Mouse (Mus musculus) thymus, postnatal 4 days (tissue): Measurements from ENCODE around the gene Tsc2.

ENCODE experiments used
- DNase-seq: peaks from one replicate; pipeline ENCODE4 v3.0.0; 2021

Tsc2 gene

GRCm38 (mm10) chr17:24604557-24604956 lies 27.9 kb downstream of the Tsc2 start:
- DNase-seq = no peak

- no peak for DNase-seq
Observed at GRCm38 (mm10) chr17:24603961-24604360, 28.5 kb downstream of the Tsc2 start.

GRCm38 (mm10) chr17:24600502-24600901 lies 31.9 kb downstream of the Tsc2 start:
- DNase-seq = no peak

GRCm38 (mm10) chr17:24597989-24598388 lies 34.4 kb downstream of the Tsc2 start:
- DNase-seq = no peak

- DNase-seq = no peak
Observed at GRCm38 (mm10) chr17:24596471-24597183, 35.8 kb downstream of the Tsc2 start.

- no peak for DNase-seq
Observed at GRCm38 (mm10) chr17:24596073-24596466, 36.4 kb downstream of the Tsc2 start.

- no peak for DNase-seq
Observed at GRCm38 (mm10) chr17:24595126-24596072, 37.0 kb downstream of the Tsc2 start.

GRCm38 (mm10) chr17:24593992-24594890 lies 38.2 kb downstream of the Tsc2 start:
- no peak for DNase-seq

GRCm38 (mm10) chr17:24593248-24593647 lies 39.2 kb downstream of the Tsc2 start:
- no peak for DNase-seq

GRCm38 (mm10) chr17:24591695-24592094 lies 40.7 kb downstream of the Tsc2 start:
- no peak for DNase-seq

- no peak for DNase-seq
Observed at GRCm38 (mm10) chr17:24590943-24591342, 41.5 kb downstream of the Tsc2 start.

GRCm38 (mm10) chr17:24586532-24586931 lies 45.9 kb downstream of the Tsc2 start:
- no peak for DNase-seq

GRCm38 (mm10) chr17:24584520-24584919 lies 47.9 kb downstream of the Tsc2 start:
- DNase-seq = no peak

GRCm38 (mm10) chr17:24583599-24584460 lies 48.6 kb downstream of the Tsc2 start:
- no peak for DNase-seq

- DNase-seq = no peak
Observed at GRCm38 (mm10) chr17:24580287-24580686, 52.1 kb downstream of the Tsc2 start.

GRCm38 (mm10) chr17:24579532-24579931 lies 52.9 kb downstream of the Tsc2 start:
- no peak for DNase-seq

- no peak for DNase-seq
Observed at GRCm38 (mm10) chr17:24573811-24574210, 58.6 kb downstream of the Tsc2 start.

GRCm38 (mm10) chr17:24572651-24573245 lies 59.7 kb downstream of the Tsc2 start:
- no peak for DNase-seq

- DNase-seq = no peak
Observed at GRCm38 (mm10) chr17:24569837-24570236, 62.6 kb downstream of the Tsc2 start.

- no peak for DNase-seq
Observed at GRCm38 (mm10) chr17:24567034-24567779, 65.2 kb downstream of the Tsc2 start.

GRCm38 (mm10) chr17:24565792-24566191 lies 66.6 kb downstream of the Tsc2 start:
- DNase-seq = no peak
